Mouse (Mus musculus) myocyte (in vitro differentiated cells): ENCODE results near the gene Bmper. TPM values are rescaled to one million over a fixed set of nuclear protein-coding genes. Genes with fewer than 3 reads are reported as not detected.

Experiments used
- H3K27me3 ChIP-seq: one replicate; pipeline ENCODE4 v1.6.1; 2011; ENCODE audit not compliant: control insufficient read depth, insufficient read depth, insufficient read length
- H3K36me3 ChIP-seq: one replicate; pipeline ENCODE4 v1.6.1; 2011; ENCODE audit not compliant: control insufficient read depth, insufficient read depth
- H3K4me2 ChIP-seq: one replicate; pipeline ENCODE4 v1.6.1; 2011; ENCODE audit warnings: low read depth, control low read depth
- H3K4me3 ChIP-seq: one replicate; pipeline ENCODE4 v1.5.1; 2011; ENCODE audit warnings: mild to moderate bottlenecking, control low read depth, moderate library complexity
- H3K79me2 ChIP-seq: one replicate; pipeline ENCODE4 v1.6.1; 2011; ENCODE audit not compliant: control insufficient read depth, insufficient read depth
- H3ac ChIP-seq: one replicate; pipeline ENCODE4 v1.6.1; 2011; ENCODE audit not compliant: control insufficient read depth, insufficient read length
- CEBPB ChIP-seq: IDR thresholded peaks from 2 replicates; pipeline ENCODE4 v1.6.1; 2011; ENCODE audit warnings: mild to moderate bottlenecking, moderate library complexity; ENCODE audit not compliant: poor library complexity, insufficient read depth, severe bottlenecking
- E2F4 ChIP-seq: IDR thresholded peaks from one replicate; pipeline ENCODE4 v1.6.1; 2011; ENCODE audit warnings: mild to moderate bottlenecking, control low read depth, moderate library complexity; ENCODE audit not compliant: insufficient read depth
- MAX ChIP-seq: IDR thresholded peaks from one replicate; pipeline ENCODE4 v1.6.1; 2011; ENCODE audit warnings: low read depth, mild to moderate bottlenecking, control low read depth
- MYOD1 ChIP-seq, 3 experiments: IDR thresholded peaks; one replicate each; pipeline ENCODE4 v1.6.1; 2011; ENCODE audit warnings: control low read depth in 2 of 3, low read depth in 2 of 3, mild to moderate bottlenecking in 2 of 3, moderate library complexity in 1 of 3; ENCODE audit not compliant: insufficient read length in 2 of 3, control insufficient read depth in 1 of 3
- MYOG ChIP-seq, 3 experiments: IDR thresholded peaks; one replicate each; pipeline ENCODE4 v1.6.1; 2011; ENCODE audit warnings: control low read depth in 2 of 3, low read depth in 2 of 3, mild to moderate bottlenecking in 2 of 3; ENCODE audit not compliant: insufficient read length in 2 of 3, control insufficient read depth in 1 of 3, insufficient read depth in 1 of 3
- POLR2A ChIP-seq: IDR thresholded peaks from one replicate; pipeline ENCODE4 v1.6.1; 2011; ENCODE audit warnings: low read depth, mild to moderate bottlenecking, control low read depth, moderate library complexity; ENCODE audit not compliant: insufficient read length
- POLR2AphosphoS2 ChIP-seq: IDR thresholded peaks from one replicate; pipeline ENCODE4 v1.6.1; 2011; ENCODE audit warnings: low read depth, control low read depth; ENCODE audit not compliant: insufficient read length
- REST ChIP-seq: IDR thresholded peaks from one replicate; pipeline ENCODE4 v1.6.1; 2011; ENCODE audit warnings: mild to moderate bottlenecking, control low read depth, moderate library complexity; ENCODE audit not compliant: insufficient read depth, insufficient read length
- SRF ChIP-seq: IDR thresholded peaks from one replicate; pipeline ENCODE4 v1.6.1; 2011; ENCODE audit warnings: low read depth; ENCODE audit not compliant: control insufficient read depth, insufficient read length
- TCF12 ChIP-seq: IDR thresholded peaks from one replicate; pipeline ENCODE4 v1.6.1; 2011; ENCODE audit warnings: mild to moderate bottlenecking, control low read depth; ENCODE audit not compliant: poor library complexity, insufficient read depth, severe bottlenecking
- TCF3 ChIP-seq: IDR thresholded peaks from one replicate; pipeline ENCODE4 v1.6.1; 2011; ENCODE audit warnings: low read depth, control low read depth; ENCODE audit not compliant: insufficient read length
- USF1 ChIP-seq: IDR thresholded peaks from one replicate; pipeline ENCODE4 v1.6.1; 2011; ENCODE audit warnings: low read depth, mild to moderate bottlenecking, control low read depth, moderate library complexity
- polyA plus RNA-seq: library from polyadenylated mRNA; unstranded; fragments of >200 nt; fragmentation: generic; extraction: Trizol; gene quantifications from one replicate; pipeline ENCODE4 v1.2.1, GENCODE M21; 2012; ENCODE audit warnings: missing spikeins

Gene Bmper
- polyA plus RNA-seq, 1 experiment, result 2.2 TPM

DNA sequence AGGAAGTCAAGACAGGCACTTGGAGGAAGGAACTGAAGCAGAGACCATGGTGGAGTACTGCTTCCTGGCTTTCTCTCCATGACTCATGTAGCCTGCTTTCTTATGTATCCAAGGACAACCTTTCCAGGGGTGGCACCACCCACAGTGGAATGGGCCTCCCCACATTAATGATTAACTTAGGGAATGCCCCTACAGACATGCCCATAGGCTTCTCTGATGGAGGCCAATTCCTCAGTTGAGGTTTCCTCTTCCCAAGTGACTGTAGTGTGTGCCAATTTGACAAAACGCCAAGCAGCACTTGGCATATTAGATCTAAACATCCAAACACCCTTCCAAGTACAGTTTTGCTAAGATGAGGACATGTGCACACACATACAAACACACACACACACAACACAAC lies 23.0 kb upstream of the Bmper start:
- Histone ChIP-seq H3K27me3 (no peaks in the 10 kb centered on the region), H3K79me2 (no peaks in the 10 kb centered on the region), H3K4me3 (no peak overlapping the region), H3ac (no peak overlapping the region), H3K36me3 (no peaks in the 10 kb centered on the region), H3K4me2 (no peak overlapping the region)
- TF ChIP-seq POLR2A (no peak), MYOG (IDR thresholded peaks at IDR 0.05; ENCODE audit: control insufficient read depth in 1 of 3, insufficient read depth in 1 of 3, insufficient read length in 2 of 3, low read depth in 2 of 3) (no peak), USF1 (no peak), MAX (no peak), REST (no peak), CEBPB (no peak)

DNA sequence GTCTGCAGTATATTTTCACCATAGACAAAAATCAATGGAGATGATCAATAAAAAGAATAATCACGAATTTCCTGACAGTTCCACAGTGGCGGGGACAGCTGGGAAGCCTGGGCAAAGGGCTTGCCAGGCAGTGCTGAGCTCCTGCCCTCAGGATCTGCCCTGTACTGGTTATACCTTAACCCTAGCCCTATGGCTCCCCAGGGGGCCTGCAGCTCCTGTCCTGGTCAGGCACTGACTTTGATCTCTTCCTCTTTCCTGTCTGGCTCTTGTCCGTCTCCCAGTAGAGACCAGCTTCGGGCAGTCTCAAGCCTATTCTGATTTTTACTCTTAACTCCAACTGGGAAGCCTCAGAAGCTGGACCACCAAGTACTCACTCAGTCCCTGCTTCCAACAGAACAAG lies 22.0 kb upstream of the Bmper start:
- TF ChIP-seq POLR2AphosphoS2, result no peak
- TF ChIP-seq TCF12, result no peak
- no peak for TF ChIP-seq MYOD1 (IDR thresholded peaks at IDR 0.05; ENCODE audit: control insufficient read depth in 1 of 3, insufficient read length in 2 of 3, low read depth in 2 of 3)
- TF ChIP-seq MYOG (IDR thresholded peaks at IDR 0.05; ENCODE audit: control insufficient read depth in 1 of 3, insufficient read depth in 1 of 3, insufficient read length in 2 of 3, low read depth in 2 of 3), result no peak
- TF ChIP-seq SRF, result no peak
- no peak for TF ChIP-seq USF1
- TF ChIP-seq POLR2A, result no peak
- TF ChIP-seq REST, result no peak
- TF ChIP-seq MAX, result no peak
- no peak for TF ChIP-seq TCF3
- TF ChIP-seq E2F4, result no peak
- no peak for TF ChIP-seq CEBPB
- Histone ChIP-seq H3K79me2 (no peaks in the 10 kb centered on the region), H3K4me3 (no peak overlapping the region), H3K36me3 (no peaks in the 10 kb centered on the region), H3K27me3 (no peaks in the 10 kb centered on the region), H3K4me2 (no peak overlapping the region), H3ac (no peak overlapping the region)

GRCm38 (mm10) chr9:23202431-23202830 lies 20.4 kb upstream of the Bmper start:
- Histone ChIP-seq H3K4me3 (no peak overlapping the region), H3K36me3 (no peaks in the 10 kb centered on the region), H3K4me2 (no peak overlapping the region), H3ac (no peak overlapping the region), H3K79me2 (no peaks in the 10 kb centered on the region), H3K27me3 (no peaks in the 10 kb centered on the region)
- TF ChIP-seq POLR2A (no peak), MYOD1 (IDR thresholded peaks at IDR 0.05; ENCODE audit: control insufficient read depth in 1 of 3, insufficient read length in 2 of 3, low read depth in 2 of 3) (no peak), MYOG (IDR thresholded peaks at IDR 0.05; ENCODE audit: control insufficient read depth in 1 of 3, insufficient read depth in 1 of 3, insufficient read length in 2 of 3, low read depth in 2 of 3) (no peak), REST (no peak), USF1 (no peak), SRF (no peak), MAX (no peak), POLR2AphosphoS2 (no peak), TCF3 (no peak), CEBPB (no peak), TCF12 (no peak), E2F4 (no peak)

GRCm38 (mm10) chr9:23204339-23205288 lies 18.3 kb upstream of the Bmper start:
- TF ChIP-seq MAX (no peak), SRF (no peak)
- Histone ChIP-seq H3K4me3 (no peak overlapping the region), H3K4me2 (no peak overlapping the region), H3K36me3 (no peaks in the 10 kb centered on the region), H3ac (no peak overlapping the region), H3K79me2 (no peaks in the 10 kb centered on the region), H3K27me3 (no peaks in the 10 kb centered on the region)

- no peak overlapping the region for H3ac ChIP-seq
- no peak overlapping the region for H3K4me2 ChIP-seq
- no peaks in the 10 kb centered on the region for H3K36me3 ChIP-seq
- TF ChIP-seq CEBPB (no peak), POLR2AphosphoS2 (no peak), TCF3 (no peak), MYOD1 (IDR thresholded peaks at IDR 0.05; ENCODE audit: control insufficient read depth in 1 of 3, insufficient read length in 2 of 3, low read depth in 2 of 3) (no peak), TCF12 (no peak), POLR2A (no peak), REST (no peak), MYOG (IDR thresholded peaks at IDR 0.05; ENCODE audit: control insufficient read depth in 1 of 3, insufficient read depth in 1 of 3, insufficient read length in 2 of 3, low read depth in 2 of 3) (no peak), MAX (no peak), SRF (no peak), USF1 (no peak), E2F4 (no peak)
- no peaks in the 10 kb centered on the region for H3K79me2 ChIP-seq
- H3K27me3 ChIP-seq, result no peaks in the 10 kb centered on the region
- H3K4me3 ChIP-seq, result no peak overlapping the region
These were observed 17.6 kb upstream of the Bmper start for GRCm38 (mm10) chr9:23205304-23205703.
